Mouse (Mus musculus) lung, postnatal 4 days (tissue): ENCODE results near the gene Plcb3.

ENCODE experiments used
- DNase-seq, 2 experiments: peaks; one replicate each; pipeline ENCODE4 v3.0.0; 2021

Plcb3 gene

DNA sequence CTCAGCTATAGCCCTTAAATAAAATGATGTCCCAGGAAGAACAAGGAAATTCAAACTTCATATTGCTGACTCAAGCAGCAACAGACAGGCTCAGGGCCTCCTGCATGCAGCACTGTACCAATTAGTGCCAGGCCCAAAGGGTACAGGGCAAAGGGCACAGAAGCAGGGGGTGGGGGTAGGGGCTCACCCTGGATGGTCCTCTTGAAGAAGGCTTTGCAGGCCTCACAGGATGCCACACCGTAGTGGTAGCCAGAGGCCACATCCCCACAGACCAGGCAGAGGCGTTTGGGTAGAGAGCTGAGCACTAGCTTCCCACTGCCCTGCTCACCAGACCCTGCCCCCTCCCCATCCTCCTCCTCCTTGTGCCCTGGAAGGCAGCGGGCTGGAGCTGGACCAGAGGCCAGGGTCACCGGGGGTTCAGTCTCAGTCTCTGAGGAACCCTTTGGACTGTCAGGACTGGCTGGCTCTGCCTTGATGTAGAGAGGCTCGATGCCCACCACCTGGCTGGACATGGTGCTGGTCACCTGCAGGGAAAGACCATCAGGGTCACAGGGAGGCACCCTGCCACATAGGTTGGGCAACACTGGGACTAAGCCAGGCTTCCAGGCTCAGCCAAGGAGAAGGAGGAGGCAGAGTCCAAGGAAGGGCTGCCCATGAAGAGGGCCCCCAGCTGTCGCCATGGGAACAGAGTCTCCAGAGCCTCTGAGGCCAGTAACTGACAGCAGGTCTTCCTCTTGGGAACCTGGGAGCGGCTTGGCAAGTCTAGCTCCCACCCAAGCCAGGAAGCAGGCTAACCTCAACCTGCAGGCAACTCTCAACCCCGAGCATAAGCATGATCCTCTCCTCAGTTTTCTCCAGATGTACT, 56.2 kb downstream of the Plcb3 start:
- DNase-seq: peak; percentile 56 to 79

- DNase-seq: no peak
Observed at GRCm38 (mm10) chr19:6919431-6919830, 56.8 kb downstream of the Plcb3 start.

DNA sequence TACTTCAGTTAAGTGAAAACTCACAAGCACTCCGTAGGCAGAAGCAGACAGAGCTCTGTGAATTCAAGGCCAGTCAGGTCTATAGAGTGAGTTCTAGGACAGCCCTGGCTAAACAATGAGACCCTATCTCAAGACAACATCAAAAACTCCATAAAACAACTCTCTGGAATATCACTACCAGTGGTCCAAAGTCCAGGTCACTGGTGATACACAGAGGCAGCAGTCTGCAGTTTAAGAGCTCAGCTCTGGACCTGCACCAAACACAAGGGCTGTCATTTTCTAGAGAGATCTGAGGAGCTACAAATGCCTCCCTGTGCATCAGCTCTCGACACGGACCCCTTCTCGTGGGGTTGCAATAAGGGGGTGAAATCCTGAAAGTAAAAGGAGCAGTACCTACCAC, 57.9 kb downstream of the Plcb3 start:
- DNase-seq: no peak

DNA sequence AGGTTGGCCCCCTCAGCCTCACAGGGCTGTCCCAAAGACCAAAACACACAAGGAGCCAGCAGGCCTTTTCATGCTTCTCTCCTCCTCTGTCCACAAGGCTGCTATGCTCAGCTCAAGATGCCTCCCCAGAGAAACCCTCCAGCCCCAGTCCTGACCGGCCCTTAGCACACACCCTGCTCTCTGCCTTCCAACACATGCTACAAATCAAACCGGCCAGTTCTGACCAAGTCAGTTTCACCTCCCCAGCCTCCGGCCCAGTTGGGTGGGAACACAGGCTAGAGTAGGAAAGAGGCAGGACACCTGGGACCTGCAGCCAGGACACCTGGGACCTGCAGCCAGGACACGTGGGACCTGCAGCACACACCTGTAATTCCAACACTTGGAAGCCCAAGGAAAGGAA, 59.8 kb downstream of the Plcb3 start:
- DNase-seq: no peak

DNA sequence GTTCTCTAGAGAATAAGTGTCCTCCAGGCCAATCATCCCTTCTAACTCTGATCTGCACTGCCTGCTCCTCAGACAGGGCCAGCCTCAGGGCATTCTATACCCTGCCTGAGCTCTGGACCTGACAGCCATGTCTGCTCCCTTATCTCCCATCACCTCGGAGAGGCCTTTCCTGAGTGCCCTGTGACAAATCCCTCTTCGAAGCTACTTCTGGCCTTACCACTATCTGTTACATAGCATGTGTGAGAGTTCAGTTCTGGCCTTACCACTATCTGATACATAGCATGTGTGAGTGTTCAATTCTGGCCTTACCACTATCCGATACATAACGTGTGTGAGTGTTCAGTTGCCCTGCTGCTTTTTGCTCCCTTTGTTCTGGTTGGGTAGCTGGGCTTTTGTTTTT, 61.0 kb downstream of the Plcb3 start:
- DNase-seq: no peak

GRCm38 (mm10) chr19:6914540-6914939, 61.7 kb downstream of the Plcb3 start:
- no peak for DNase-seq

DNA sequence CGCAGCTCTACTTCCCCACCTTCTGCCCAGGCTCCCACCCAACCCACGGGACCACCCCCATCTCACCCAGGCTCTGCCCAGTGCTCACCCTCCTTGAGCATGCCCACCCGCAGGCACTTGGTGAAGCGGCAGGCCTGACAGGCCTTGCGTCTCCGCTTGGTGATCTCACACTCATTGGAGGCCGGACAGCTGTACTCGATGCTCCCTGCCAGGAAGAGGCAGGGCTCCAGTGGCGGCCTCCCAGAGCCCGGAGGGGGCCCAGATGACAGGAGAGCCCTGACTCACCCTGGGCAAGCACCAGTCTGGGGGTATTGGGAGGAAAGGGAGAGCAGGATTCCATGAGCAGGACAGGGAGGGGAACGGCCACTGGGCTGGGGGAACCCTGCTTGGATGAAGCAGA, 62.3 kb downstream of the Plcb3 start:
- DNase-seq: peak; percentile 17 to 67

GRCm38 (mm10) chr19:6913036-6913435, 63.2 kb downstream of the Plcb3 start:
- DNase-seq: no peak

GRCm38 (mm10) chr19:6912205-6912970, 63.9 kb downstream of the Plcb3 start:
- DNase-seq: no peak

DNA sequence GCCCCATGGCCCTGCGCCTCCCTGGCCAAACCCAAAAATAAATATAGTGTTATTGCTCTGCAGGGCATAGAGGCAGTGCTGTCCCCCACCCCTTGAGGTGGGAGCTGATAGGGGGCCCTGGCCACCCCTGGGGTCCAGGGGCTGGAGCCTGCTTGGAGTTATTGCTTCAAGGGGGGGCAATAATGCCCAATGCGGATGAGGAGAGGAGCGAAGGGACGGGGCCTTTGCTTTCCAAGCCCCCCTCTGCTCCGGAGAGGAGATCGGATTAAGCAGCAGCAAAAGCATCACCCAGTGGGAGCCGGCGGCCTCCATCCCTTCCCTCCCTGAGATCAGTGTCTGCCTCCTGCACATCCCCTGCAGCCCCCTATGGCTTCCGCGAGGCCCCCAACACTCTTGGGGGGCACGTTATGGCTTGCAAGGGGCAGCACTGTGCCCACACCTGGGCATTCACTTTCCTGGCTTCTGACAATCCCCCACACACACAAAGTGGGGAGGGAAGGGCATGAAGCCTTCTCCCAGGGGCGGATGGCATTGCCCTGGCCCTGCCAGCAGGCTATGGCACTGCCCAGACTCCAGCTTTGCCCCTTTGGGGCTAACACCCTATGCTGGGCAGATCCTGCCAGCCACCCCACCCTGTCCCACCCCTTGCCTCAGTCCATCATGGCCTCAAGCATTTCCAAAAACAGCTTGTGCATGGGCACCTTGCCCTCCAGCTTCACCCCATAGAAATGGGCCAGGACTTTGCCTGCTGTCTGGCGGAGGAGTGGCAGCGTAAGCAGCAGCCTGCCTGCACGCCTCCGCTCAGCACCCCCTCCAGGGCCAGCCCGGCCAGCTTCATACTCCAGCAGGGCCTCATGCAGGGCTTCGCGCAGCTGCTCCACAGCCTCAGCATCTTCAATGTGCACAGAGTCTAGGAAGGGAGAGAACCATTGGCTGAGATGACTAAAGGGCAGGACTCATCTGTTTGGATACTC, 64.9 kb downstream of the Plcb3 start:
- DNase-seq: no peak

- peak; percentile 60 to 78 for DNase-seq
Observed at GRCm38 (mm10) chr19:6910306-6910705, 66.0 kb downstream of the Plcb3 start.

DNA sequence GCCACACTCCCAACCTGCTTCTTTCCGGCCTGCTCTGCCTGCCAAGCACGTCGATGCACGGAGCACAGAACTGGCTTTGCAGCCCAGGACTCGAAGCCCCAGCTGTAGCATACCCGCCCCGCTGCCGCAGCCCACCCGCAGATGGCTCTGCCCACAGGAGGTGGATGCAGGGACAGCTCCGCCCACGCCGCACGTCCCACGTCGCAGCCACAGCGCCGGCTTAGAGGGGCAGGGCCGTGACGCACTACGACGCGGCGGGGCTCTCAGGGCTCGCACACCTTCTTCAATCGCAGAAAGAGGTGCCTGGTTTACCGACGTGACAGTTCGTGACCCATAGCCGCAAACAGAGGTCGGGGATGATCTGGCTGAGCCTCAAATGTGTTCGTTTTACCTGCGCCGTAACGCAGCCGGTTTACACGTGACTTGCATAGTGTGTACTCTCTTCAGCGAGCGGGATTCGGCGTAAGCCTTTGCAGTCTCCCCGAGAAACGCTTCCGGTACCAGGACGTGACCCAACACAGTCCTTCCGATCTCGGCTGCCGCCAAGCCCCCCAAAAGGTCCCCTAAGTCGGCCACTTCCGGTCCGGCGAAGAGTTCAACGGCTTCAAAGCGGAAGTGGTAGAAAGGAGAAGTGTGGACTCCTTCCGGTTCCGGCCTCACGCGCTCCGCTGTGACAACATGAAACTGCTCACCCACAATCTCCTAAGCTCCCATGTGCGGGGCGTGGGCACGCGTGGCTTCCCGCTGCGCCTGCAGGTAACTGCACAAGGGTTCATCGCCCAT, 66.6 kb downstream of the Plcb3 start, which contains the start of the genes Trmt112 and Prdx5:
Gene Trmt112 (plus strand): TSS at position 192 of the 783 bp plus-strand sequence.
Gene Prdx5 (minus strand): TSS at position 600 of the 783 bp plus-strand sequence.
- DNase-seq: peak; percentile 92 to 96

DNA sequence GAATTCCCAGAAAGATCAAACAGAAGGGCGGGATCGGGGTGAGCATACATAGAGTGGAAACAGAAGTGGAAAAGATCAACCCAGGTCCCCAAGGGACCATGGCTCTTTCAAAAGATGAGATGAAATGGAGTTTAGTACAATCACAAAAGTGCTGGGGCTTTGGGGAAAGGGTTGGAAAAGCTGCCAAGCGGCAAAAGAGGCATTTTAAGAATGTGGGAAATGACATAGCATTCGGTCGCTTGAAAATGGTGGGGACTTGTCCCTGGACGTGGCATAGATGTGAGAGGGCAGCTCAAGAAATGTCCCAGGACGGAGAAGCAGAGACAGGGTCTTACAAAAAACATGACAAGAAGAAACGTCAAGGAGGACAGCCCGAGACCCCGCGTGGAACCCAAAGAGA, 67.2 kb downstream of the Plcb3 start:
- no peak for DNase-seq

DNA sequence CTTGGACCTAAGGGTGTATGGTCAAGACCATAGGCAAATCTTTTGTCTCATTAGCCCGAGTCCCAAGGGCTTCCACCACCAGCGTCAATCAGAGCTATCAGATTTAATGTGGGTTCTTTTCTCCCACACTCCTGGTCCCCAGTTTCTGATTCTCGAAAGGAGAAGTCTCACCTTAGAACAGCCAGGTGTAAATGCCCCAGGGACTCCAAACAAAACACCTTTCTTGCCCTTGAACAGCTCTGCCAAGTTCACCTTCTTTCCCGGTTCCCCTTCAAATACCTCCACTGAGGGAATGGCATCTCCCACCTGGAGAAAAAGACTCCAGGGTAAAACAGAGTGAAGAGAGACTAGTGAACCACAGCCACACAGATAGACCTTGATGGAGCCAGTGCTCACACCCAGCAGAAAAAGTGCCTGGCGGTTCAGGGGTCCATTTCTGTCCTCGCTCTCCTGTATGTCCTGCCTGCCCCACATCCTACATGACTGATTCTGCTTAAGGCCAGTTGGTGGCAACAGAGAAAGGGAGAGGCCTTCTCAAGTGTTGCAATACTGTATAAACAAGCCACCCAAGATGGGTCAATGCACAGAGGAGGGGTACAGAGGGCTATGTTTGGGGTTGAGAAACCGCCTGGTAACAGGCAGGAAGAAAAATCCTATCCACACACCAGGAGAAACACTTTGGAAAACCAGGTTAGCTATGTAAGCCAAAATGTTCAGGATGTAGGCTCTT, 68.3 kb downstream of the Plcb3 start:
- peak in 1 of 2 experiments; percentile 19 for DNase-seq

- DNase-seq: no peak
Observed at GRCm38 (mm10) chr19:6907094-6907493, 69.2 kb downstream of the Plcb3 start.

DNA sequence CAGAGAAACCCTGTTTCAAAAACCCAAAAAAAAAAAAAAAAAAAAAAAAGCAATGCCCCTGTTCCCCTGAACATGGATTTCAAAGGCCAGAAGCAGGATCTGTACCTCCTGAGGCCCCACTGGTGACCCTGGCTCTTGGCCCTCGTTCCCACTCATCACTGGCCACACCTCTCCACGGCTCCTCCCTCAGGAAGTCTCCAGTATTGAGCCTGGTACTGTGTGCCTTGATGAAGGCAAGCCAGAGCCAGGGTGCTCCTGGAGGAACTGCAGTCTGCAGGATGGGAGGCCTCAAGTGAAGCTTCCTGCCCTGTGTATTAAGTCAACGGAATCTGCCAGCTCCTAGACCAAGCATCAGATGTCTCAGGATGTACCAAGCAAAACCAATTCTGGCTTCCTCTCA, 70.1 kb downstream of the Plcb3 start:
- DNase-seq: no peak

DNA sequence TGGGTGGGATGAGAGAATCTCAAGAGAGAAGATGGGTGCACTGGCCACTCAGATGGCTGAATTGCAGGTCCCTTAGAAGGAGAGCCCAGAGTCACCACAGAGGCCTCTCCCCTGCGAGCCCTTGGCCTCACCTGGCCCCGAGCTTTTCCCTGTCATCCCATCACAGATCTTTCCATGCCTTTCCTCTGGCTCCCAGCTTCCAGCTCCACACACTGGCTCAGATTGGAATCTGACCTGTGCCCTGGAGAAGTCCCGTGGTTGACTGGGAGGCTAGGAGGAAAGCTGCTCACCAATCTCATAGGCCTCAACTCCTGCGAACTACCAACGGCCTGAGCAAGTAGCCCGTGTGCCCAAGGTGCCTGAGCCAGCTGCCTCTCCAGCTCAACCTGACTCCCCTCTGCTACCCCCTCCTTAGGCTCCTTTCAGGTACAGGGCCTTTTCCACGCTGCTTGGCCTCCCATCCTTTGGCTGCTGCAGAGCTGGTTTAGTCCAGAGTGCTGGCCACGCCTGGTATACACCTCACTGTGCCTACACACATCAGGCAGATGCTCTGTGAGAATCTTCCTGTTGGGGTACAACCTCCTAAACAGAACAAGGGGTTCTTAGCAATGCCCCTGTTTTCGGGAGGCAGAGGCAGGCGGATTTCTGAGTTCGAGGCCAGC, 70.6 kb downstream of the Plcb3 start:
- DNase-seq: no peak

DNA sequence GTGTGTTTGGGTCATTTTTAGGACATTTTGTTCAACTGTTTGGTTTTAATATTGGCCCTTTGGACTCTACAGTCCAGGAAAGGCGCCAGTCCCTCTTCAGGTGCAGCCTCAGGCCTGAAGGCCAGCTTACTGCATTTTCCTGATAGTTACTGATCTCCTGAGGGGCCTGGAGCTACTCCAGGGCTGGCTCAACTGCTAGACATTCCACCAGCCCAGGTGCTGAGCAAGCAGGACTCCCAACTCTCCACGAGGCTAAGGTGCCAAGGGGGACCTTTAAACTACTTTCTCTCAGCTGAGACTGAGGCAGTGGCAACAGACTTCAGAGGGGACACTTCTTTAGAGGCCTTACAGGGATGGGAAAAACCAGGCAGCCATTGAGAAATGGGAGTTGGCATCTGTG, 71.4 kb downstream of the Plcb3 start:
- no peak for DNase-seq

DNA sequence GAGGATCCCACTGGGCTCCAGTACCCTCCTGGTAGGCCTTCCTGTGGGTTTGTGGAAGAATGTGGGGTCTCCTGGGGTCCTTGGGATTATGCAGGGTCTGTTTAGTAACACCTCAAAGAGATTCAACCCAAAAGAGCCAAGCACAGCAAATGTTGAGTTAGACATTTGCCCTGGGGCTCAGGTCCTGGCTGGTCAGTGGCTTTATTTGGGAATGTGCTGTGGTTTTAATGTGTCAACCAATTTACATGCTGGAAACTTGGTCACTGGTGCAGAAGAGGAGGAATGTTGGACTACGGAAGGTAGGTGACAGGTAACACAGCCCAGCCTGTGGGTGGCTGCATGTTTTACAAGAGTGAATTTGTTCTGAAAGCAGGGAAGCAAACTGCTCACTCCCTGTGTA, 73.2 kb downstream of the Plcb3 start:
- DNase-seq: no peak
